ENCODE assay signal across 15 mouse cellular contexts in the genomic region with DNA sequence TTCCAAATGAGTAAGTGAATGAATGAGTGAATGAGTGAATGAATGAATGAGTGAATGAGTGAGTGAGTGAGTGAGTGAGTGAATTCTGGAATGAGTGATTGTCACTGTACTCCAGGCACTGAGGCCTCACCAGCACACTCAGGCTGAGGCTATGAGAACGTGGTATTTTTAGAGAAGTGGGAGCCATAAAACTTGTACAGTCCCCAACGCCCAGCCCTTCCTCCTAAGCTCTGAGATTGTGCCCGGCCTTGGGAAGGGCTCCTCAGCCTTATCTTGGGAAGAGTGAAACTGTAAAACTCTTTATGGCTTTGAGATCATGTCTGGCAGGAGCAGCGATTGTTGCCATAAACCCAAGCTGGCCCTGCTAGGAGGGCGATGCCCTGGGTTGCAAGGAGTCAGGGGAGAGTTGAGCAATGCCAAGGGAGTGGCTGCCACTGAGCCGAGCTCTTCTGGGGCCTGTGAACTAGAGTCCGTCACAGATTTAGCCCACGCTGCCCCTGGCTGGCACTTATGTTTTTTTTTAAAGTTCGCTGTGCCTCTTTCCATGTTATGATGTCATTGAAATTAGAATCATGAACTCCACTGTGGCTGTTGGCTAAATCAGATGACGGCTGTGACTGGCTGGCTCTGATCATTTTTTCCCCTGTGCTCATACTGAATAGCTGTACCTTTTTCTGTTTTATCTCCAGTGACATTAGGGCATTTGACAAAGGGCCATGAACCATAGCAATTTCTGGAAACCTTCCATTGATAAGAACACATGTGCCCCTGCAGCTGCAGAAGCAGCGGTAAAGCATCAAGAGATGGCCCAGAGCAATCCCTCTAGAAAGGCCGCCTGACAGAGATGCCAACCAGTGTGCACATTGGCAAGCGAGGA. TPM values are rescaled to one million over a fixed set of nuclear protein-coding genes. Genes with fewer than 3 reads are reported as not detected.
A peak's percentile ranks its signal among the peaks of the same experiment; 100 is the strongest.
DNase-seq lines count a peak whose midpoint lies in the region; ATAC-seq and TF ChIP-seq lines count a peak whose summit lies in the region.
"Had no signal": no experiment of that assay in that cellular context is flagged by ENCODE, and none has a peak within 500 bp of the region (broad histone marks: within the 10 kb centered on the region; RNA-seq: fewer than 3 reads in every experiment).

No protein-coding gene starts in this region.

- TF ChIP-seq CTCF in liver, postnatal 0 days (IDR thresholded peaks at IDR 0.05; ENCODE audit: low read depth): no peak
- no peak for TF ChIP-seq CTCF in bone marrow macrophage, adult 2 months (IDR thresholded peaks at IDR 0.05; ENCODE audit: low read depth, low read length)

- TF ChIP-seq POLR2A in bone marrow macrophage, adult 2 months (IDR thresholded peaks at IDR 0.05; ENCODE audit: borderline replicate concordance, low read depth, low read length): no peak

- no peak overlapping the region for H3K27ac ChIP-seq in liver, postnatal 0 days (ENCODE audit: low read depth)
- H3K27ac ChIP-seq in liver, embryonic 11.5 days (ENCODE audit: low read depth, low read length): no peak overlapping the region
- H3K27ac ChIP-seq in bone marrow macrophage, adult 2 months (ENCODE audit: insufficient read depth, low read depth, low read length): peak overlapping the region; percentile 82
- H3K27ac ChIP-seq in intestine, embryonic 16.5 days (ENCODE audit: low read length): peak overlapping the region; percentile 84
- no peak overlapping the region for H3K27ac ChIP-seq in hindbrain, embryonic 13.5 days
- H3K27ac ChIP-seq in kidney, embryonic 16.5 days (ENCODE audit: low read length): no peak overlapping the region
- H3K27ac ChIP-seq: embryonic facial prominence, embryonic 15.5 days; hindbrain, embryonic 12.5 days; limb, embryonic 13.5 days; neural tube, embryonic 13.5 days had no signal

- TF ChIP-seq EP300 in liver, postnatal 0 days (IDR thresholded peaks at IDR 0.05; ENCODE audit: low read depth): peak; percentile 15; the same call in 1 of the 2 replicates

- H3K9ac ChIP-seq in liver, postnatal 0 days (replicated peaks): no peak overlapping the region
- no peak overlapping the region for H3K9ac ChIP-seq in liver, embryonic 11.5 days (ENCODE audit: low read depth, low read length)
- 0 out of 2 replicates have a peak overlapping the region, but pooled peaks have one; percentile 14 for H3K9ac ChIP-seq in intestine, embryonic 16.5 days (ENCODE audit: low read depth, low read length)
- H3K9ac ChIP-seq in hindbrain, embryonic 13.5 days: no peak overlapping the region
- no peak overlapping the region for H3K9ac ChIP-seq in kidney, embryonic 16.5 days (replicated peaks; ENCODE audit: low read length)
- H3K9ac ChIP-seq: embryonic facial prominence, embryonic 15.5 days; forebrain, postnatal 0 days; hindbrain, embryonic 12.5 days; limb, embryonic 13.5 days; neural tube, embryonic 13.5 days had no signal

- DNase-seq in liver, postnatal 0 days: peak; percentile 52
- no peak for DNase-seq in liver, embryonic 11.5 days (ENCODE audit: low spot score)
- DNase-seq: cerebellum, postnatal 10 days; forebrain, postnatal 0 days; gastrocnemius, postnatal 25 days; right cerebral cortex, postnatal 25 days had no signal

- H3K27me3 ChIP-seq in liver, postnatal 0 days (ENCODE audit: insufficient read depth, low read length): no peaks in the 10 kb centered on the region
- H3K27me3 ChIP-seq in liver, embryonic 11.5 days (replicated peaks; ENCODE audit: control insufficient read depth, insufficient read depth, low read length): no peaks in the 10 kb centered on the region
- no peaks in the 10 kb centered on the region for H3K27me3 ChIP-seq in intestine, embryonic 16.5 days (replicated peaks; ENCODE audit: control insufficient read depth, insufficient read depth, low read length)
- H3K27me3 ChIP-seq in hindbrain, embryonic 13.5 days: no peaks in the 10 kb centered on the region
- H3K27me3 ChIP-seq in kidney, embryonic 16.5 days (ENCODE audit: insufficient read depth, low read length): no peaks in the 10 kb centered on the region
- H3K27me3 ChIP-seq: embryonic facial prominence, embryonic 15.5 days; hindbrain, embryonic 12.5 days; limb, embryonic 13.5 days; neural tube, embryonic 13.5 days had no signal

- no peaks in the 10 kb centered on the region for H3K36me3 ChIP-seq in liver, postnatal 0 days (replicated peaks; ENCODE audit: insufficient read depth, low read length)
- H3K36me3 ChIP-seq in liver, embryonic 11.5 days (ENCODE audit: control insufficient read depth, insufficient read depth, low read length): no peaks in the 10 kb centered on the region
- no peaks in the 10 kb centered on the region for H3K36me3 ChIP-seq in intestine, embryonic 16.5 days (ENCODE audit: control insufficient read depth, insufficient read depth, low read length)
- H3K36me3 ChIP-seq in hindbrain, embryonic 13.5 days: no peaks in the 10 kb centered on the region
- H3K36me3 ChIP-seq in kidney, embryonic 16.5 days (ENCODE audit: insufficient read depth, low read length): no peaks in the 10 kb centered on the region
- H3K36me3 ChIP-seq: embryonic facial prominence, embryonic 15.5 days; hindbrain, embryonic 12.5 days; limb, embryonic 13.5 days; neural tube, embryonic 13.5 days had no signal

- 52% methylated on average over 13 of the region's 13 CpGs for WGBS in liver, postnatal 0 days (ENCODE audit: insufficient replicate concordance)
- 72% methylated on average over 13 of the region's 13 CpGs for WGBS in liver, embryonic 11.5 days
- WGBS in intestine, embryonic 16.5 days: 55% methylated on average over 13 of the region's 13 CpGs
- 85% methylated on average over 13 of the region's 13 CpGs for WGBS in hindbrain, embryonic 13.5 days
- WGBS in kidney, embryonic 16.5 days: 71% methylated on average over 13 of the region's 13 CpGs

- H3K4me2 ChIP-seq in liver, postnatal 0 days (ENCODE audit: low read depth, low read length): no peak overlapping the region
- no peak overlapping the region for H3K4me2 ChIP-seq in liver, embryonic 11.5 days
- no peak overlapping the region for H3K4me2 ChIP-seq in intestine, embryonic 16.5 days (ENCODE audit: low read depth, low read length)
- H3K4me2 ChIP-seq in hindbrain, embryonic 13.5 days: no peak overlapping the region
- H3K4me2 ChIP-seq in kidney, embryonic 16.5 days (replicated peaks; ENCODE audit: low read depth, low read length): no peak overlapping the region
- H3K4me2 ChIP-seq: embryonic facial prominence, embryonic 15.5 days; hindbrain, embryonic 12.5 days; limb, embryonic 13.5 days; neural tube, embryonic 13.5 days had no signal

- no peak overlapping the region for H3K4me3 ChIP-seq in liver, postnatal 0 days (ENCODE audit: low read depth, low read length)
- H3K4me3 ChIP-seq in liver, embryonic 11.5 days (ENCODE audit: low read depth, low read length): no peak overlapping the region
- H3K4me3 ChIP-seq in bone marrow macrophage, adult 2 months (ENCODE audit: insufficient read depth, low read length): no peak overlapping the region
- H3K4me3 ChIP-seq in intestine, embryonic 16.5 days (ENCODE audit: low read length): no peak overlapping the region
- H3K4me3 ChIP-seq in hindbrain, embryonic 13.5 days: no peak overlapping the region
- H3K4me3 ChIP-seq in kidney, embryonic 16.5 days (ENCODE audit: low read length): no peak overlapping the region
- H3K4me3 ChIP-seq: embryonic facial prominence, embryonic 15.5 days; hindbrain, embryonic 12.5 days; limb, embryonic 13.5 days; neural tube, embryonic 13.5 days had no signal

- no peaks in the 10 kb centered on the region for H3K9me3 ChIP-seq in liver, postnatal 0 days (ENCODE audit: low read length)
- H3K9me3 ChIP-seq in liver, embryonic 11.5 days (ENCODE audit: control insufficient read depth, low read length): no peaks in the 10 kb centered on the region
- no peaks in the 10 kb centered on the region for H3K9me3 ChIP-seq in intestine, embryonic 16.5 days (ENCODE audit: control insufficient read depth, low read length)
- no peaks in the 10 kb centered on the region for H3K9me3 ChIP-seq in hindbrain, embryonic 13.5 days
- H3K9me3 ChIP-seq in kidney, embryonic 16.5 days (ENCODE audit: low read length): no peaks in the 10 kb centered on the region
- H3K9me3 ChIP-seq: embryonic facial prominence, embryonic 15.5 days; hindbrain, embryonic 12.5 days; limb, embryonic 13.5 days; neural tube, embryonic 13.5 days had no signal

- peaks cover 7% of the 10 kb centered on the region for H3K4me1 ChIP-seq in liver, postnatal 0 days (ENCODE audit: insufficient read depth)
- H3K4me1 ChIP-seq in liver, embryonic 11.5 days (replicated peaks; ENCODE audit: control insufficient read depth, insufficient read depth, low read length): peaks cover 2% of the 10 kb centered on the region; the same call in 1 of the 2 replicates
- H3K4me1 ChIP-seq in bone marrow macrophage, adult 2 months (ENCODE audit: control insufficient read depth, insufficient read depth, low read length): peaks cover 46% of the 10 kb centered on the region
- H3K4me1 ChIP-seq in intestine, embryonic 16.5 days (ENCODE audit: control insufficient read depth, insufficient read depth, low read length): peaks cover 28% of the 10 kb centered on the region
- peaks cover 4% of the 10 kb centered on the region; the same call in 1 of the 2 replicates for H3K4me1 ChIP-seq in hindbrain, embryonic 13.5 days (replicated peaks)
- no peaks in the 10 kb centered on the region for H3K4me1 ChIP-seq in kidney, embryonic 16.5 days (ENCODE audit: insufficient read depth, low read length)
- H3K4me1 ChIP-seq: embryonic facial prominence, embryonic 15.5 days; hindbrain, embryonic 12.5 days; limb, embryonic 13.5 days; neural tube, embryonic 13.5 days had no signal

- ATAC-seq in liver, postnatal 0 days: peak; percentile 76
- no peak for ATAC-seq in liver, embryonic 11.5 days (replicated peaks; ENCODE audit: low FRiP score)
- peak; percentile 98 for ATAC-seq in intestine, embryonic 16.5 days
- ATAC-seq in monocyte, adult 5-6 weeks (replicated peaks; ENCODE audit: insufficient number of reproducible peaks, low FRiP score, low TSS enrichment, poor library complexity, severe bottlenecking): peak; percentile 75
- no peak for ATAC-seq in hindbrain, embryonic 13.5 days (ENCODE audit: low FRiP score)
- no peak for ATAC-seq in kidney, embryonic 16.5 days (ENCODE audit: low FRiP score, low TSS enrichment)
- ATAC-seq: forebrain, postnatal 0 days had no signal

RNA-seq across cellular contexts. Expression of a gene that starts 21.8 kb away (rescaled TPM):
- polyA plus RNA-seq in liver, postnatal 0 days (2015; fragmentation: Nextera tagmentation; extraction: Ambion mirVana): 6.7 and 9.5 TPM in 2 replicates
- 26.1 and 29.2 TPM in 2 replicates for polyA plus RNA-seq in liver, embryonic 11.5 days (2014; fragmentation: Nextera tagmentation; extraction: Ambion mirVana)
- 8.5 and 13.2 TPM in 2 replicates for polyA plus RNA-seq in bone marrow macrophage, adult 2 months (2012; ENCODE audit: insufficient read depth, insufficient read length, missing spikeins)
- 22.2 and 22.9 TPM in 2 replicates for polyA plus RNA-seq in intestine, embryonic 16.5 days (2015; fragmentation: Nextera tagmentation; extraction: Ambion mirVana)
- 23.3 to 53.6 TPM (median 28.7 TPM) in 3 replicates for total RNA-seq in monocyte, adult 5-6 weeks (2017)
- 42.0 and 48.1 TPM in 2 replicates for polyA plus RNA-seq in hindbrain, embryonic 13.5 days (2015; fragmentation: Nextera tagmentation; extraction: Ambion mirVana)
- 34.0 and 35.7 TPM in 2 replicates for polyA plus RNA-seq in kidney, embryonic 16.5 days (2015; fragmentation: Nextera tagmentation; extraction: Ambion mirVana)

Comparison
In these comparisons a context has a peak if more than half of its experiments do, and no peak if none do; other contexts are left out.
1. ATAC-seq: peak in liver, postnatal 0 days (single experiment), intestine, embryonic 16.5 days (single experiment) and monocyte, adult 5-6 weeks (single experiment); none in liver, embryonic 11.5 days (single experiment), hindbrain, embryonic 13.5 days (single experiment) and kidney, embryonic 16.5 days (single experiment).
2. H3K27ac ChIP-seq: peak in bone marrow macrophage, adult 2 months (single experiment) and intestine, embryonic 16.5 days (single experiment); none in liver, postnatal 0 days (single experiment), liver, embryonic 11.5 days (single experiment), hindbrain, embryonic 13.5 days (single experiment) and kidney, embryonic 16.5 days (single experiment).